Mouse (Mus musculus) cortical plate, adult 2 months (tissue): ENCODE measurements around the gene Stk39.

ENCODE experiments used
- CTCF ChIP-seq: fragments of 200-500 bp; IDR thresholded peaks from 2 replicates; pipeline ENCODE4 v1.5.1; 2011; ENCODE audit warnings: mild to moderate bottlenecking, control low read depth, low read length; ENCODE audit not compliant: insufficient read depth; ENCODE audit errors: extremely low read depth
- POLR2A ChIP-seq: fragments of 200-500 bp; IDR thresholded peaks from 2 replicates; pipeline ENCODE4 v1.6.1; 2011; ENCODE audit warnings: mild to moderate bottlenecking, low read length, control low read depth; ENCODE audit not compliant: insufficient read depth; ENCODE audit errors: extremely low read depth

DNA sequence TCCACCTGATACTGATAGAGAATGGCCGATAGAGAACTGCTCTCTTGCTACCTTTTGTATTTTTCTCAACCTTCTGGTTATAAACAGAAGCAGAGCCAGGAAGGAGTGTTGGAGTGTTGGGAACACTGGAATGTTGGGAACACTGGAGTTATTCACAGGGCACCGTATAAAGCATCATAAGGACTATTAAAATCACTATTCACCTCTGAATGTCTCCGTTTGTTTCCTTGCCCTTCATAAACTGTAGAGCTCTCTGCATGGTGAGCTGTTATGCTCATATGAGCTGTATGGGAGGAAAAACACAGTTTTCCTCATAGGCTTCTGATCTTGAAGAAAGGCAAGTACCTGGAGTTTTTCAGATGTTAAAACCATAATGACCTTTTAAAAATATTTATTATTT lies 295.6 kb downstream of the Stk39 start:
- TF ChIP-seq POLR2A (no peak), CTCF (no peak)
